Mouse (Mus musculus) heart, postnatal 10 days (tissue): Measurements from ENCODE around the gene Senp3. TPM values are rescaled to one million over a fixed set of nuclear protein-coding genes. Genes with fewer than 3 reads are reported as not detected.

ENCODE experiments used
- DNase-seq, 2 experiments: peaks; one replicate each; pipeline ENCODE4 v3.0.0; 2021
- intact Hi-C: fragments of 180-260 bp; cut with DNase I; formaldehyde crosslinking; loops from one replicate; pipeline ENCODE4 v1.15.1; 2025
- total RNA-seq, 2 experiments: library from RNA; stranded (reverse); gene quantifications; 2 replicates each; pipeline ENCODE4 v1.2.3; 2021

Senp3 gene
- total RNA-seq, 2 experiments from 2014 or later = 48.9 to 49.6 TPM

- DNase-seq = no peak
- intact Hi-C loops = loop anchor here (1.0 kb wide), 1 partner anchor 73 kb away; no protein-coding TSS in a partner anchor
Observed at GRCm38 (mm10) chr11:69683576-69683975, 1.7 kb upstream of the Senp3 start.

GRCm38 (mm10) chr11:69682840-69683533, 1.1 kb upstream of the Senp3 start:
- intact Hi-C loops = loop anchor here (1.0 kb wide), 3 partner anchors 32 to 194 kb away; no protein-coding TSS in a partner anchor
- DNase-seq = peak; percentile 94 to 96

- DNase-seq = no peak
- intact Hi-C loops = loop anchor here (1.0 kb wide), 2 partner anchors 33 to 195 kb away; no protein-coding TSS in a partner anchor
Observed at GRCm38 (mm10) chr11:69682209-69682839, 440 bp upstream of the Senp3 start.

GRCm38 (mm10) chr11:69680136-69680855, 1.6 kb downstream of the Senp3 start:
- no peak for DNase-seq
- intact Hi-C loops = no loop called here

- intact Hi-C loops = no loop called here
- DNase-seq = no peak
Observed at GRCm38 (mm10) chr11:69679144-69679543, 2.7 kb downstream of the Senp3 start.

- intact Hi-C loops = loop anchor here (1.0 kb wide), 1 partner anchor 10 kb away; the partner anchor contains the start of gene Mpdu1
- DNase-seq = peak; percentile 100
Observed at GRCm38 (mm10) chr11:69672211-69672706, 9.6 kb downstream of the Senp3 start, which contains the start of gene Eif4a1. Eif4a1 (minus strand) TSS chr11:69672423.

GRCm38 (mm10) chr11:69671726-69672124, 10.2 kb downstream of the Senp3 start:
- intact Hi-C loops = loop anchor here (1.0 kb wide), 1 partner anchor 9 kb away; the partner anchor contains the start of gene Mpdu1

GRCm38 (mm10) chr11:69670786-69671725, 10.8 kb downstream of the Senp3 start:
- DNase-seq = peak; percentile 95 to 98
- intact Hi-C loops = no loop called here

More at GRCm38 (mm10) chr11:69671726-69672124, 10.2 kb downstream of the Senp3 start:
- no peak for DNase-seq

GRCm38 (mm10) chr11:69666665-69667005, 15.2 kb downstream of the Senp3 start:
- intact Hi-C loops = no loop called here
- DNase-seq = no peak

GRCm38 (mm10) chr11:69665961-69666664, 15.8 kb downstream of the Senp3 start, which contains the start of gene Cd68:
Cd68 (minus strand) TSS chr11:69666153.
- intact Hi-C loops = no loop called here
- DNase-seq = peak; percentile 52 to 56

- intact Hi-C loops = no loop called here
- DNase-seq = no peak
Observed at GRCm38 (mm10) chr11:69665457-69665960, 16.4 kb downstream of the Senp3 start.

GRCm38 (mm10) chr11:69664841-69665240, 17.0 kb downstream of the Senp3 start:
- no peak for DNase-seq
- intact Hi-C loops = no loop called here

- intact Hi-C loops = no loop called here
- peak in 1 of 2 experiments; percentile 41 for DNase-seq
Observed at GRCm38 (mm10) chr11:69663795-69664194, 18.1 kb downstream of the Senp3 start.

- DNase-seq = no peak
- intact Hi-C loops = loop anchor here (1.0 kb wide), 1 partner anchor 9 kb away; the partner anchor contains the start of gene Eif4a1
Observed at GRCm38 (mm10) chr11:69662967-69663671, 18.8 kb downstream of the Senp3 start.

GRCm38 (mm10) chr11:69662213-69662966, 19.5 kb downstream of the Senp3 start, which contains the start of gene Mpdu1:
Mpdu1 (minus strand) TSS chr11:69662642.
- intact Hi-C loops = loop anchor here (1.0 kb wide), 1 partner anchor 10 kb away; the partner anchor contains the start of gene Eif4a1
- DNase-seq = peak; percentile 96

- DNase-seq = peak in 1 of 2 experiments; percentile 42
- intact Hi-C loops = no loop called here
Observed at GRCm38 (mm10) chr11:69661221-69661881, 20.5 kb downstream of the Senp3 start.

GRCm38 (mm10) chr11:69657462-69657881, 24.4 kb downstream of the Senp3 start:
- intact Hi-C loops = no loop called here
- DNase-seq = no peak
